9 mouse cellular contexts compared by ENCODE assay signal in the genomic region with DNA sequence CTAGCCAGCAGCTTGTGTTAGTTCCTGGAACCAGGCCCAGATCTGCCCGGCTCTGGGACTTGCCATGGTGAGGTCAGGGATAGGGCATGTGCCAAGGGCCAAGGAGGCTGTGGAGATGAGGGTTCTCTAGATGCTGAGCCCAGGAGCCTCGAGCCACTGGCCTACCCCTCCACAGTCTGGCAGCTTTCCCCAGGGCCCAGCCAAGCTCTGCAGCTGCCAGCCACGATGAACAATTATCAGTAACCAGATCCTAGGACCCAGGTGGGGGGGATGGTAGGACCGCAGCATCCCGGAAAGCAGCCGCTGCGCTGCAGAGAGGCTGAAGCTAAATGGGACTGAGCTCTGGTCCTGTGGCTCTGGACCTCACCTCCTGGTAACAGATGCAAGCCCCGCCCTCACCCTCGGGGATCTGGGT. TPM values are rescaled to one million over a fixed set of nuclear protein-coding genes. Genes with fewer than 3 reads are reported as not detected.
A peak's percentile ranks its signal among the peaks of the same experiment; 100 is the strongest.
DNase-seq lines count a peak whose midpoint lies in the region; ATAC-seq lines count a peak whose summit lies in the region.
"Had no signal": no experiment of that assay in that cellular context is flagged by ENCODE, and none has a peak within 500 bp of the region (broad histone marks: within the 10 kb centered on the region; RNA-seq: fewer than 3 reads in every experiment).

No protein-coding gene starts in this region.

- no peak overlapping the region for H3K9ac ChIP-seq in hindbrain, embryonic 11.5 days (ENCODE audit: low read depth, low read length)

- no peak overlapping the region for H3K4me2 ChIP-seq in hindbrain, embryonic 11.5 days (replicated peaks; ENCODE audit: low read depth, low read length)

- H3K4me3 ChIP-seq in hindbrain, embryonic 11.5 days (ENCODE audit: low read depth, low read length): no peak overlapping the region

- peaks cover 5% of the 10 kb centered on the region; the same call in 1 of the 2 replicates for H3K4me1 ChIP-seq in hindbrain, embryonic 11.5 days (replicated peaks; ENCODE audit: control insufficient read depth, insufficient read depth, low read length)

- 22% methylated on average over 9 of the region's 9 CpGs for WGBS in hindbrain, embryonic 11.5 days

- H3K9me3 ChIP-seq in hindbrain, embryonic 11.5 days (ENCODE audit: control insufficient read depth, low read length): no peaks in the 10 kb centered on the region

- H3K27me3 ChIP-seq in hindbrain, embryonic 11.5 days (ENCODE audit: control insufficient read depth, insufficient read depth, low read length): peaks cover 20% of the 10 kb centered on the region

- DNase-seq in gastrocnemius, adult 18-20 months (ENCODE audit: low spot score): peak; percentile 22
- no peak for DNase-seq in gastrocnemius, postnatal 25 days
- DNase-seq in thymus, postnatal 4 days: peak; percentile 25
- DNase-seq in thymus, postnatal 14 days: no peak
- DNase-seq in hindbrain, embryonic 11.5 days (ENCODE audit: low spot score): peak; percentile 56
- DNase-seq in layer of hippocampus, postnatal 14 days (ENCODE audit: low spot score in 2 of 2): peak; percentile 43 to 48
- DNase-seq in spleen, postnatal 14 days (ENCODE audit: low spot score in 2 of 2): no peak

- H3K36me3 ChIP-seq in hindbrain, embryonic 11.5 days (ENCODE audit: control insufficient read depth, insufficient read depth, low read length): no peaks in the 10 kb centered on the region

- peak; percentile 51; the same call in 1 of the 2 replicates for ATAC-seq in hindbrain, embryonic 11.5 days (ENCODE audit: low FRiP score)
- no peak for ATAC-seq in granulocyte monocyte progenitor cell, adult 5-6 weeks (replicated peaks; ENCODE audit: poor library complexity, severe bottlenecking)

- H3K27ac ChIP-seq in hindbrain, embryonic 11.5 days (ENCODE audit: low read depth, low read length): no peak overlapping the region

RNA-seq across cellular contexts. Expression of a gene that starts 15.9 kb away (rescaled TPM):
- 100 to 1,000 TPM; 624 to 860 TPM for total RNA-seq in gastrocnemius, adult 18-20 months (2021)
- total RNA-seq in gastrocnemius, postnatal 25 days (2021): 100 to 1,000 TPM; 119 to 840 TPM
- polyA plus RNA-seq in hindbrain, embryonic 11.5 days (2014; fragmentation: Nextera tagmentation; extraction: Ambion mirVana): 0.42 and 0.73 TPM in 2 replicates
- not detected for total RNA-seq in layer of hippocampus, postnatal 14 days (2021)
- not detected in 2 replicates for total RNA-seq in granulocyte monocyte progenitor cell, adult 5-6 weeks (2014; fragmentation: Nextera tagmentation)
- total RNA-seq in granulocyte monocyte progenitor cell, adult 5-6 weeks (2017): not detected in 2 replicates
- polyA plus RNA-seq: liver, adult 2 months had no signal

RNA-seq across cellular contexts. Expression of a gene that starts 21.2 kb away (rescaled TPM):
- 1 to 10 TPM in 1 of 2 experiments, under 1 TPM in 1; 0.82 to 1.1 TPM for total RNA-seq in gastrocnemius, adult 18-20 months (2021)
- 1 to 10 TPM; 1.3 to 2.4 TPM for total RNA-seq in gastrocnemius, postnatal 25 days (2021)
- 21.9 and 23.9 TPM in 2 replicates for polyA plus RNA-seq in hindbrain, embryonic 11.5 days (2014; fragmentation: Nextera tagmentation; extraction: Ambion mirVana)
- total RNA-seq in layer of hippocampus, postnatal 14 days (2021): 1 to 10 TPM; 5.6 to 6.5 TPM
- total RNA-seq in granulocyte monocyte progenitor cell, adult 5-6 weeks (2014; fragmentation: Nextera tagmentation): 1.2 TPM in 1 of 2 replicates, not detected in the other
- 0.10 and 2.5 TPM in 2 replicates for total RNA-seq in granulocyte monocyte progenitor cell, adult 5-6 weeks (2017)

Comparison
In these comparisons a context has a peak if more than half of its experiments do, and no peak if none do; other contexts are left out.
1. DNase-seq: peak in gastrocnemius, adult 18-20 months (single experiment), thymus, postnatal 4 days (single experiment), hindbrain, embryonic 11.5 days (single experiment) and layer of hippocampus, postnatal 14 days (2 of 2); none in gastrocnemius, postnatal 25 days (single experiment), thymus, postnatal 14 days (single experiment) and spleen, postnatal 14 days (0 of 2).
2. RNA of a gene that starts 15.9 kb away (total RNA-seq): 624 to 860 TPM in gastrocnemius, adult 18-20 months and 119 to 840 TPM in gastrocnemius, postnatal 25 days; not detected in layer of hippocampus, postnatal 14 days and not detected in granulocyte monocyte progenitor cell, adult 5-6 weeks; every median in the first group is over 100 times any median in the second.